Mouse (Mus musculus) urinary bladder, postnatal 14 days (tissue): ENCODE results near the gene Ceacam19.
"Not testable (repeated sequence)": the region's sequence is repeated elsewhere in the genome, so short reads cannot be mapped to it uniquely, and the experiment has no call there.

ENCODE experiments used
- DNase-seq: peaks from one replicate; pipeline ENCODE4 v3.0.0; 2021; ENCODE audit warnings: low spot score

The Ceacam19 gene

DNA sequence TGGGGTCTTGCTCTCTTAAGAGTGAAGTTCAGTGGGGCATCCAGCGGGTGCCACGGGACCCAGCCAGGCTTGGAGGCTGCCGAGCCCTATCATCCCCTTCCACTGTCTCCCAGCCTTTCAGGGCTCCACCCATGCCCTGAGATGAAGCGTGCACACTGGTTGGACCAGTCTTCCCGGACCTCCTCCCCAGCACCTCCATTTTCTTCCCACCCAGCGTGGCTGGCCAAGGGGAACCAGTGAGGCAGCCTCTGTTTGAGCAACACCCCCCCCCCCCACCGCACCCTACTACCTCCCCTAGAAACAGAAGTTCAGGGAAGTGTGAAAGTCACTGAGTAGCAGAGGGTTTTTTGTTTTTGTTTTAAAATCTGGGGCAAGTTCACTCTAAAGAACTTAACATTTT lies at the start of gene Ceacam19:
TSS of gene Ceacam19 (minus strand) at position 117 of the 400 bp plus-strand sequence.
- DNase-seq, result peak; percentile 36

DNA sequence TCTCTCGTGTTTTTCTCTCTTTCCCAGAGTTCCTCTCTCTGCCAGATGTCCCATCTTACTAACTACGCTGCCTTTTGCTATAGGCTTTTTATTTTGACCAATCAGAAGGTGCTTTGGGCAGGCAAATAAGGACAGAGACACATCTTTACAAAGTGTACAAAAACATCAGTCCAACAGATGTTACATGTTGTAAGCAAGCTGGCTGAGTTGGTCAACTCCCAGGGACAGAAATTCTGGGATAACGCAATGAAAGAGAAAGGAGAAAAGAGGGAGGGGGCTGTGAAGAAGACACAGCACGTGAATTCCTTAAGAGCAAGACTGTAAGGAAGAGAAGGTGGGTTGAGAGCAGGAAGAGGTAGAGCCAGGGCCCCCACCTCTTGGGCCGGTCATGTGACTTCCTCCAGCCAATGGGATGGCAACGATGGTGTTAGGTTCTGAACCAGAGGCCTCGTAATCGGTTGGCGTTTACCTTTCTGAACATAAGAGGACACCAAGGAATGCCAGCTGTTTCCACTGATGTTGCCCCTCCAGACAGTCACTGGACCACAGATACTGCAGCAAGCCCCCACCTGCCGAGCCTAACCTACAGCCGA lies 49.6 kb upstream of the Ceacam19 start:
- DNase-seq, result no peak

DNA sequence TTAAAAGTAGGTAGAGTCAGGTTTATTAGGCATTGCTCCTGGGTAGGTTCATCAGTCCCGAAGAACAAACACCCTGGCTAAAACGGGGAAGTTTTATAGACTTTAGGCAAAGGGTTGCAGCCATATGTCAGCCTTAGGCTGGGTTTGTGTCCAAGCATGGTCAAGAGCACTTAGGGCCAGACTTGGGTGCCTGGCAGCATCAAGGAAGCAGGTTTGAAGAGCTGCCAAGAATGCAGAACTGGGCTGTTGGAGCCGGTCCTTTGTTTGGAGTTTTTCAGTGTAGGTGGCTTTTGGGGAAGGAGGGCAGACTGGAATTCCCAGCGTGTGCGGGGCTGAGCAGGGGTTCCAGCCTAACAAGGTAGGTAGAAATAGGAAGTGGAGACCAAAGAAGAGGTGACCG lies 48.2 kb upstream of the Ceacam19 start:
- DNase-seq, result no peak

DNA sequence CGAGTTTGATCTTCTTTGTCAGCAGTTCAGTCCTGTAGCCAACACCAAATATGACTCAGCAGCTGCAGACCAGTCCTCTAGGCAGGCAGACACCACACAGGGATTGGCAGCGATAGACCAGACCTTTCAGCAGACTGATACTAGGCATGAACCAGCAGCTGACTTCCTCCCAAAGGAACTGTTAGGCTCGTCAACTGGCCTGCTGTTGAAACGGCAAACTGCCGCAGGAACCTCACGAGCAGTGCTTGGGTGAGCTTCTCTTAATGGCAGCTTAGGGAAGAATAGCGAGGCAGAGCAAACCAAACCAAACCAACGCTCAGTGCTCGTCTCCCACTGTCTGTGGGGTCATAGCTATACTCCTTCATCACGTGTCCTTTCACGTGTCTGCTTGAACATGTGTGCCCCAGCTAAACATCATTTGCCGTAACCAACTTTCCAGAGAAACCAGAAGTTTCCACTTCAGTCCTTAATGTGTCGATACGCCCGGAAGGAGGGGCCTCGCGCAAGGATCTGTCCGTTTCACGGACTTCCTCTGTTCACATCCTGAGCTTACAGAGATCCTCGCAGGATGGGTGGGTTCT lies 47.5 kb upstream of the Ceacam19 start:
- DNase-seq, result no peak

DNA sequence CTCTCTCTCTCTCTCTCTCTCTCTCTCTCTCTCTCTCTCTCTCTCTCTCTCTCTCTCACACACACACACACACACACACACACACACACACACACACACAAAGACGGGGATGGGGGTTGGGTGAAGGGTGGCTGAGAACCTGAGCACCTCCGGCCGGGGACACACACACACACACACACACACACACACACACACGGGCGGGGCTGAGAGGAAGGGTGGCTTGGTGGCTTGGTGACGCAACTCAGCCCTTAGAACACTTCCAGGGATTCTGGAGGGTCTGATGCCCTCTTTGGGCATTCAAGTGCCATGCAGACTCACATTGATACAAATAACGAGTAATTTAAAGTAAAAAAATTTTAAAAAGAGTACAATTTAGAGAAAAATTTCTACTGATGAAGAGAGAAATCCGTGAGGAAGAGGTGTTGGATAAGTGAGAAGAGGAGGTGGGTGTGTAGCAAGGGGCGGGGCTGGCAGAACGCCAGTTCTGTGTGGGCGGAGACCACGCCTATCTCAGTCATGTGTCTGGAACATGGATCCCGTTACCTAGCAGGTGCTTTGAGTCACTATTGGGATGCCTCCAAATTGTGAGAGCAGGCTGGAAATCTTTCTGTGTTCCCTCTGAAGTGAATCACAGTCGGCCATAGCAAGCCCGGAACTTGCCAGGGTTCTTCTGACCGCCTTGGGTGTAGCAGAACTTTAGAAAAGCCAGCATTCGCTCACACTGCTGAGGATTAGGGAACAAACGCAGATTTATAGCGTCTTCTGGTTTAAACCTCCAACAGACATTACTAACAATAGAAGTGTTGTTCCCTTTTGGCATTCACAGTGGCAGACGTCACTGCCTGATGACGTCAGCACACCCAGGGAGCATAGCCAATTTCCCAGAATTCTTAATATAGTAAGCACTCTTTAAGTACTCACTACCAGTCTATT lies 45.4 kb upstream of the Ceacam19 start:
- DNase-seq, result peak; percentile 67

DNA sequence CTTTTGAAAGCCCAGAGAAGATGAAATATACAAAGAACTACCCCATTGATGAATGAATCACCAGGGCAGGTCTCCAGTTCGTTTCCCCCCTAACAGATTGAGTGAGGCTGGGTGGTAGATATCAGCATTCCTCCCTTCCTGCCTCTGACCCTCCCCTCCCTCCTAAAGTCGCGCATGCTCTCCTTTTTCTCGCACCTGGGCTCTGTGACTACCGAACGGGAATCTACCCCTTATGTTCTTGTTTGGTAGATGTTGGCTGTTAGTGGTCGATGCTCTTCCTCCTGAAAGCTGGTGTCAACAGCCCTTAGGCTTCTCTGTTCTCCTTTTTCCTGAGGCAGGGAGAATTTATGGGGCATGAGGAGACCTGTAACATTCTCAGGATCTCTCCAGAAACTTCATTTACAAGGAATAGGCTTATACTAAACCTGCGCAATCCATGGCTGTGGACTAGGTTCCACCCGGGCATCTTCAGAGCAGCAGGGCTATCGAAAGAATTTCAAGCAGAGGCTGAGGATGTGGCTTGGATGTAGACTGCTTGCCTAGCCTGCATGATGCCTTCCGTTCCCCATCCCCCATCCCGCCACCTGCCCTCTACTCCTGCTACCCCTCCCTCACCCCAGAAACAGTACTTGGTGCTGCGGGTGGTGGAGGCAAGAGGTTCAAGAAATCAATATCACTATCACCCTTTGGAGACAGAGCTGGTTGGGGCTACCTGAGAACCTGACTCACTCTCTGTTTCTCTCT lies 44.5 kb upstream of the Ceacam19 start:
- DNase-seq, result no peak

DNA sequence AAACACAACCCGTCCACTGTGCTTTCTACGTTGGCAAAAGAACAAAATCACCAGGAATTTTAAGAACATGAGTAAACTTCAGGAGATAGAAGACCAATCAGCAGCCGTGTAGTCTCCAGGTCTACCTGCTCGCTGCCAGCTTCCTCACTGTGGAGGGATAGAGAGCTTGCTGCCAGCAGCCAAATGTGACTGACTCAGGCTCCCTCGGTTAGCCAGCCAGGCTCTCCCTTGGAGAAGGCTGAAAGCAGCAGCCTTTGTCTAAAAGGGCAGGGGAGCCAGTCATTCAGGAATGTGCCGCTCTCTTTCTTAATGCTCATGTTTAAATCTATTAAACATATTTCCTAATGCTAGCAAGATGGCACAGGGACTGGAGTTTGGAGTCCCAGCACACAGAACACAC lies 42.7 kb upstream of the Ceacam19 start:
- DNase-seq, result not testable (repeated sequence)

DNA sequence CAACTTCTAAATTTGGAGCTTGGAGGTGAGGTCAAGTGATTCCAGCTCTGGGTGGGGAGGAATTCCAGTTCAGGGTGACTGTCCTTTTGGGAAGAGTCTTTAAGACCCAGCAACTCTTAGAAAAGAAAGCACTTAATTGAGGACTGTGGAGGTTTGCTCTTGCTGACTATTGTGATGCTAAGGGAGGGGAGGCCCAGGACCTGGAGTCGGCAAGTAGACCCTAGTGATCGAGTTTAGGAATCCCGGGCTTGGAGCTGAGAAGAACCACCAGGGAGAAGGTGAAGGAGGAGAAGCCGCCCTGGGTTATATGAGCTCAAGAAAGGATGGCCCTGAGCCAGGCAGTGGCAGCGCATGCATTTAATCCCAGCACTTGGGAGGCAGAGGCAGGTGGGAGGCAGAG lies 40.7 kb upstream of the Ceacam19 start:
- DNase-seq, result no peak

DNA sequence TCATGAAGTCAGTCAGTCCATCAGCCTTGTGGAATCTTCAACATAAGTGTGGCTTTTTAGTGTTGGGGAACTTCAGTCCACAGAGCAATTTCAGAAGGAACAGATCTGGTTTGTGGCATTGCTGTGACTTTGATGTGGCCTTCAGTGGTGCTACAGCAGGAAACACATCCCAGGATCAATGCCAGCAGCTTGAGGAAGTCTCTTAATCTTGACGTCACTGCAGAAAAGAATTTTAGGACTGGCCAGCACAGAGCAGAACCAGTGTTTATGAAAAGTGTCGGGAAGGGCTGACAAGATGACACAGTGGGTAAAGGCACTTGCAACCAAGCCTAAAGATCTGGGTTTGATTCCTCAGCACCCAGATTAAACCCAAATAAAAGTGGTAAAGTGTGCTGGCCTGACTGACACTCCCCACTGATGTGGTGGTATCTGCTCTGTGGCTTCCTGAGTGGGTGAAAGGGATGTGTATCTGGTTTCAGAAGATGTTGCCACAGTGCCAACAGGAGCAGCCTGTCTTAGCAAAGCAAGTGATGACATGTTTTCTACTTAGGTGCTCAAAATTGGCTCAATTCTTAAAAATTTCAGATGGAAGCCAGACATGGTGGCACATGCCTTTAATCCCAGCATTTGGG lies 39.2 kb upstream of the Ceacam19 start:
- DNase-seq, result no peak

DNA sequence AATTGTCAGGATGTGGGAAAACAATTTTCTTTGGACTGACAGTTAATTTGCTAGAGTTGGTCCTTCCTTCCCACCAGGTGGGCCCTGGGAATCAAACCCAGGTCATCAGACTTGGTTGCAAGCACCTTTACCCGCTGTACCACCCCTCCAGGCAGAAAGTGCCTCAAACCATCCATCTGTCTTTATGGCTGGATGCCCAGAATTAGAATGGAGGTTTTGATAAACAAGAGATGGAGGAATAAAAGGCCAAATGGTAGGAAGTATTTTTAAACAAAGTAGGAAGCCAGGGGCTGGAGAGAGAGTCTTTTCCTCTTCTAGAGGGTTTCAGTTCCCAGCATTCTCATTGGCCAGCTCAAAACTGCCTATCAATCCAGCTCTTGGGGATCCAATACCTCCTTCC lies 37.6 kb upstream of the Ceacam19 start:
- DNase-seq, result no peak

DNA sequence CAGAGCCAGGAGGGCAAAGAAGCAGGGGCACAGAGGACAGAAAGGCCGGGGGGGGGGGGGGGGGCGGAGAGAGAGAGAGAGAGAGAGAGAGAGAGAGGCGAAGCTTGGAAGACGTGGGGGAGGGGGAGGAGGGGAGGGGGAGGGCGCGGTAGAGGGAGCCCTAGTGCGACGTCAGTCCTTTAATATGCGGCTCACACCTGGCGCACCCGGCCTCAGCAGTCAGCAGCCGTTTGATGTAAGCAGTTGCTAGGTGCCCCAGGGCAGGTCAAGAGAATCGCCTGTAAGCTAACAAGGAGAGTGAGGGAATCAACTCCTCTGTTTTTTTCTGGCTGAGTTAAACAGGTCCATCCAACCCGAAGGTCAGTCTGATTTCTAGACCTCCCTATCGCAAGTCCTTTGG lies 36.0 kb upstream of the Ceacam19 start:
- no peak for DNase-seq

DNA sequence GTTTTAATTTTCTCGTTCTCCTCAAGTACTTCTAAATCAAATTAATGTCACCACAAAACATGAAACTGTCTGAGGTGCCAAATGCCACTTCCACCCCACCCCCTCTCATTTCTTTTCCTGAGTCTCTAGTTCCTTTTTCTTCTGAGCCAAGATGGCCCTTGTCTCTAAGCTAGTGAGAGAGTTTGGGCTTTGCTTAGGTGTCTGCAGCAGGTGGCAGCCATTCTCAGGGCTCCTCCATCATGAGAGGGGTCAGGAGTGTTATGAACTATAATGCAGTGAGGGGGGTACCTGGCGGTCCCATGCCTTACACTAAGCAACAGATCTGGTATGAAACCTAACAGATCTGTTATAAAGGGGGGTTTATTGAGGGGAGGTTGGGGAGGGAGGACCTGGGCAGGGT lies 35.6 kb upstream of the Ceacam19 start:
- no peak for DNase-seq

DNA sequence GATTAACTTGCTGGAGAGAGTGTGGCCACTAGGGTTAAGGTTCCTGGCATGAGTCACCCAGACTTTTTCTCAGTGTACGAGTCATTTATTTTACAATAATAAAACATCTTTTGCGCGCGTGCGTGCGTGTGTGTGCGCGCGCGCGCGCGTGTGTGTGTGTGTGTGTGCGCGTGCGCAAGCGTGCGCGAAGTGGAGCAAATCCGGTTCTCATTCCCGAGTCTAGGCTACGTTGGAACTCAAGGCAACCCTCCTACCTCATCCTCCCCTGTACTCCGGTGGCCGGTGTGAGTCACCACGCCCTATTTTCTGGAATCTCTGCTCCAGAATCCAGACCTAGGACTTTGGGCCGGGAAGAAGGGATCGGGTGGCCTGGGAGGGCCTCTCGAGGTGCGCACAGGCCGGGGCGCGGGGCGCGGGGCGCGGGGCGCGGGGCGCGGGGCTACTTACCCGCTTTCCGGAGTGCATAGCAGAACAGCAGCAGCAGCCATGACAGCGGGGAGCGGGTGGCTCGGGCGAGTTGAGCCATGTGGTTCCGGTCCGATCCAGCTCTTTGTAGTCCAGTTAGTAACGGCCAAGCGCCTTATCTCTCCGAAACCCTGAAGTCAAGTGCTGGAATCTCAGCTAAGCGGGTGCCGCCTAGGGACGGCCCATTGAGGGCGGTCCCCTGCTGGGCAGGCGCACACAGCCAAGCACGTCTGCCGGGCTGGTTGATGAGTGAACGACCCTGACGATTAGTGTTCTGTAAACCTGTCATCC lies 32.9 kb upstream of the Ceacam19 start, which contains the start of gene Pvr:
TSS of gene Pvr (minus strand) at position 655 of the 756 bp plus-strand sequence.
- peak; percentile 80 for DNase-seq

DNA sequence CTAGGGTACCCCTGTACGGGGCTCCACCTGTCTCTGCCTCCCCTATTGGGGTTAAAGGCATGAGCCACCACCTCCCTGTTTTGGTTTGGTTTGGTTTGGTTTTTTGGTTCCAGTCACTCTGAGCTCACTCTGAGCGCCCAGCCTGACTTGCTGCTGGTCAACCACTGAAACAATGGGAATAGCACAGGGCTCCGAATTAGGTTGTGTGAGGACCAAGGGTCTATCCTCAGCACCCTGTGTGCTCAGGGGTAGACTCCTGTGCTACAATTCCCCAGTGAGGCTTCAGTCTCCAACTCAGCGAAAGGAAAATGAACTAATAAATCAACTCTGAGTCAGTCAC lies 32.4 kb upstream of the Ceacam19 start:
- no peak for DNase-seq

DNA sequence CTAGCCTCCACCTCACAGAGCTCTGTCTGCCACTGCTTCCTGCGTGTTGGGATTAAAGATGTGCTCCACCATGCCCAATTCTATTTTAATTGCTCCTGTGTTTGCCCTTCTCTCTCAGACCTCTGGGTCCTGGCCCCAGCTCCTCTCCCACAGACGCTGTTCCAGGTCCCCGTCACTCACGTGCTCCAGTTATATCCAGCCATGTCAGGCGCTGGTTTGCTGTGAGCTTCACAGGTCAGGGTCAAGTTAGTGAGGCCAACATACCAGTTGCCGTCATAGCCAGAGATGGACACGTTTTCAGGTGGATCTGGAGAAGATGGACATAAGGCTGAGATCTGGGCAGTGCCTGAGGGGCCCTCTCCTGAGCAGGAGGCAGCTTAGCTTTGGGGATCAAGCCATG lies 26.8 kb upstream of the Ceacam19 start:
- DNase-seq, result no peak

DNA sequence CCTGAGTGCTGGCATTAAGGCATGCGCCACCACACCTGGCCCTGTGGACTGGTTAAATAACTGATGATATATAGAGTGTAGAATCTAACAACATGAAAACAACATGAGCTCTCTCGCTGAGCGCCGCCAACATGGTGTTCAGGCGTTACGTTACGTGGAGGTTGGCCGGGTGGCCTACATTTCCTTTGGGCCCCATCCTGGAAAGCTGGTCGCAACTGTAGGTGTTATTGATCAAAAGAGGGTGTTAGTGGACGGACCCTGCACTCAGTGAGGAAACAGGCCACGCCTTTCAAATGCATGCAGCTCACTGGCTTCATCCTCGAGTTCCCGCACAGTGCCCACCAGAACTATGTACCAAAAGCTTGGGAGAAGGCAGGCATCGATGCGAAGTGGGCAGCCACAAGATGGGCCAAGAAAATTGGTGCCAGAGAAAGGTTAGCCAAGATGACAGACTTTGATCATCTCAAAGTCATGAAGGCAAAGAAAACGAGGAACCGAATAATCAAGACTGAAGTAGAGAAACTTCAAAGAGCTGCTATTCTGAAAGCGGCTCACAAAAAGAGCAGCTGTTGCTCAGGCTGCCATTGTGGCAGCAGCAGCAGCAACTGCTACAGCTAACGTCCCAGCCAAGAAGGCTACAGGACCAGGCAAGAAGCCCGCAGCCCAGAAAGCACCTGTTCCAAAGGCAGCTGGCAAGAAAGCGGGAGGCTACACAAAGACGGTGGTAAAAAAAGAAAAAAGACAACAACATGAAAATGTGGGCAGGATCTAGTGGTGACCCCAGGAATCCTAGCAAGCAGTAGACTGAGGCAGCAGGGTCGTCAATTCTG lies 24.1 kb upstream of the Ceacam19 start:
- DNase-seq, result no peak

DNA sequence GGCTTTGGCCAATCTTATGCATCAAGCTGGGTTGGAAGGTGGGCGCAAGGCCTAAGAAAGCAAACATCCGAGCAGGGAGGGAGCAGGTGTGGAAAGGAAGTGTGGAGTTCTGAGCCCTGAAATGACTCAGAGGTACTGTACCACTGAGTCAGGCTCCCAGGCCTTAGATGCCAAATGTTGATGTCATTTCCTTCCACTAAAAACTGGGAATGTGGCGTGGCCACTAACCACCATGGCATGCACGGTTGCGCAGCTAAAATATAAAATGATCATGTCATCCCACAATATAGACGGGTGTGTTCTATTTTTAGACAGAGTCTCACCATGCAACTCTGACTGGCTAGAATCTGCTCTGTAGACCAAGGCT lies 23.5 kb upstream of the Ceacam19 start:
- DNase-seq, result no peak

DNA sequence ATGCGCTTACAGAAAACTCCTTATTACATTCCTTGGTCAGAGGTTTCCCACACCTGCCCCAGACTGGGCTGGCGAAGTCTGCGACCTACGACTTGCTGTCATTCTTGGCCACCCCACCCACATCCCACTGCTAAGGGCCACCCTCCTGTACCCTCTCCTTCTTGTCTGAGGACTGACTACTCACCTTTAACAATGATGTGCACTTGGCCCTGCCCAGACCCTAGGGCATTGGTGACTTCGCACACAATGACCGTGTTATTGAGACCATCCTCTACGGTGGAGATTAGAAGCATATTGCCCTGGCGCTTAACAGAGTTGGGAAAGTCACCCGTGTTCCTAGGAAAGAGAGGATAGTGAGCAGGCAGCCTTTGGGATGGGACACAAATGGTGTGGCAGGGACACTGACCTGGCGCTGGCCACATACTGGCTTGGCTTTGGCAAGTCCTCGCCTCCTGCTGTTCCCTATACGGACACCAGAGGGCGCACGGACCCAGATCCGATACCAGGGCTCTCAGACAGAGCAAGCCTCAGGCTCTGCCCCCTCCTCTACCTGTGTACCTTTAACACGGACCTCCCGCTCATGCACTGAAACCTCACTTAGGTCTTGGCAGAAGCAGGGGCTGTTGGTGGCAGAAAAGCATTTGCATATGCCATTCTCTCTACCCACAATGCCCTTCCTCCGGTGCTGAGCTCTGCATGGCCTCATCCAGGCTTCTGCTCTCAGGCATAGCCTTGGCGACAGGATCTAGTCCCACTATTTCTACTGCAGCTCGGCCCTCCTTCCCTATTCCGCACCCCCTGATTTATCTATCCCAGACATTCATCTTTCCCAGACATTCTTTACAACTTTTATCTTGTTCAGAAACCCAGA lies 22.9 kb upstream of the Ceacam19 start:
- peak; percentile 81 for DNase-seq

DNA sequence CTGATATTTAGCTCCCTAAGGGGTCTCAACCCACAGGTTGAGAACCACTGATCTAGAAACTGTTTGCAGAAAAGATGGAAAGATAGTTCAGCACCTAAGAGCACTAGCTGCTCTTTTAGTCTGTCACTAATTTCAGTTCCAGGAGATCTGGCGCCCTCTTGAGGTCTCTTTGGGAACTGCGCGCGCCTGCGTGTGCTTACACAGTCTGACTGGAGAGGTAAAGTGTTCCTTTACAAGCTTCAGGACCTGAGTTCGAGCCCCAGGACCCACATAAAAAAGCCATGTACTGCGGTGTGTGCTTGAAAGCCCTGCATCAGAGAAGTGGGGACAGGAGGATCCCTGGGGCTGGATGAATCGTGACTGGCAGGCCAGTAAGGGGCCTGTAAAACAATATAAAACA lies 2.1 kb upstream of the Ceacam19 start:
- DNase-seq, result peak; percentile 62
